Mouse (Mus musculus) megakaryocyte, embryonic 14.5 days (primary cell): ENCODE measurements around the gene Lbx2.

Experiments
- FLI1 ChIP-seq: IDR thresholded peaks from 2 replicates; pipeline ENCODE4 v1.6.1; 2012; ENCODE audit warnings: low read length, inconsistent platforms, mixed read lengths
- GATA1 ChIP-seq: IDR thresholded peaks from 3 replicates; pipeline ENCODE4 v1.6.1; 2012; ENCODE audit warnings: mixed read lengths, low read length, inconsistent platforms, borderline replicate concordance

DNA sequence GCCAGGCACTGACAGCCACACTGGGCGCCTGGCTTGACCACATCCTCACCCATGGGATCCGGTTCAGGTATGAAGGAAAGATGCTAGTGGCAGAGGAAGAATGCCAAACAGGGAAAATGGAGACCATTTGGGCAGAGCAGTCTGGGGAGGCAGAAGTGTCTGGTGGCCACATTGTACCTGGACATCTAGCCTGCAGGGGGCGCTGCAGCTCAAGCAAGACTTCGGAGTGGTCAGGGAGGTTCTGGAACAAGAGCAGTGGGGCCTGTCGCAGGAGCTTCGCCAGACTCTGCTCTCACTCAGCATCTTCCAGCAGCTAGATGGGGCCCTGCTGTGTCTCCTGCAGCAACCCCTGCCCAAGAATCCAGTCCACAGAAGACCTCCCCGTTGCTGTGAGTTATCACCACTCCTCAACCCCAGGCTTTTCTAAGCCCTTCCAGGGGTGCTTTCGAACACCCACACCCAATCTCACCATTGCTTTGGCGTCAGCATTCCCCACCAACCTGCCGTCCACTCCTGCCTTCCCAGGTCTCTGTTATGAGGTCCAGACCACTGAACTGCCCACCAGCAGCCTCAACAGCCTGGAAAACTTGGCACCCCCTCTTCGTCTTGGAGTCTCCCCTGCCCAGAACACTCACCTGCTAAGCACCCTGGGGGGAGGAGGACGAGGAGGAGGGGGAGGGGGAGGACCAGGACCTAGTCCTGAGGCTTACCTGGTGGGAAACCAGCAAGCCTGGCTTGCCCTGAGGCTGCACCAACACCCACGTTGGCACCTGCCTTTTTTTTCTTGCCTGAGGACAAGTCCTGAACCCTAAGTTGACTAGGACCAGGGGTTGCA, 21.6 kb downstream of the Lbx2 start:
- no peak for TF ChIP-seq GATA1
- TF ChIP-seq FLI1: no peak
